Mouse (Mus musculus) liver, postnatal 0 days (tissue): ENCODE results near the gene Nucb2. TPM values are rescaled to one million over a fixed set of nuclear protein-coding genes. Genes with fewer than 3 reads are reported as not detected.

ENCODE experiments used
- ATAC-seq: fragments of 200-750 bp; cut with Nextera tagmentation; 2 replicates; pipeline ENCODE4 v1.8.0; 2017; ENCODE audit warnings: mild to moderate bottlenecking, moderate library complexity
- DNase-seq: peaks from one replicate; pipeline ENCODE4 v3.0.0-alpha.2; 2016
- H3K27ac ChIP-seq: fragments of 300-500 bp; sonication (generic); 2 replicates; pipeline ENCODE4 v1.5.1; 2014; ENCODE audit warnings: antibody characterized with exemption, moderate library complexity, mild to moderate bottlenecking, low read depth
- H3K27me3 ChIP-seq: fragments of 300-500 bp; sonication (generic); 2 replicates; pipeline ENCODE4 v1.6.1; 2014; ENCODE audit warnings: low read length, control low read depth, mixed read lengths; ENCODE audit not compliant: insufficient read depth
- H3K36me3 ChIP-seq: fragments of 300-500 bp; sonication (generic); replicated peaks from 2 replicates; pipeline ENCODE4 v1.6.1; 2014; ENCODE audit warnings: mild to moderate bottlenecking, control low read depth, low read length, moderate library complexity, mixed read lengths; ENCODE audit not compliant: insufficient read depth
- H3K4me1 ChIP-seq: fragments of 300-500 bp; sonication (generic); 2 replicates; pipeline ENCODE4 v1.6.1; 2014; ENCODE audit warnings: antibody characterized with exemption, mild to moderate bottlenecking, control low read depth; ENCODE audit not compliant: insufficient read depth
- H3K4me2 ChIP-seq: fragments of 300-500 bp; sonication (generic); 2 replicates; pipeline ENCODE4 v1.6.1; 2014; ENCODE audit warnings: low read depth, mild to moderate bottlenecking, low read length, moderate library complexity, mixed read lengths
- H3K4me3 ChIP-seq: fragments of 300-500 bp; sonication (generic); 2 replicates; pipeline ENCODE4 v1.5.1; 2014; ENCODE audit warnings: low read depth, low read length
- H3K9ac ChIP-seq: fragments of 300-500 bp; sonication (generic); replicated peaks from 2 replicates; pipeline ENCODE4 v1.6.1; 2014; ENCODE audit warnings: mild to moderate bottlenecking, moderate library complexity
- H3K9me3 ChIP-seq: fragments of 300-500 bp; sonication (generic); 2 replicates; pipeline ENCODE4 v1.6.1; 2016; ENCODE audit warnings: mild to moderate bottlenecking, control low read depth, low read length, mixed read lengths
- CTCF ChIP-seq: sonication (generic); IDR thresholded peaks from 2 replicates; pipeline ENCODE4 v1.5.1; 2016; ENCODE audit warnings: antibody characterized with exemption, low read depth
- EP300 ChIP-seq: IDR thresholded peaks from 2 replicates; pipeline ENCODE4 v1.6.1; 2016; ENCODE audit warnings: antibody characterized with exemption, low read depth, mild to moderate bottlenecking
- WGBS: fragments of 180-500 bp; shearing (Covaris S2); extraction: QIAGEN DNeasy Blood & Tissue Kit; methylation state at CpG from one replicate; pipeline ENCODE4 v1.1.7; 2014; ENCODE audit not compliant: insufficient replicate concordance; 5-methylcytosine and 5-hydroxymethylcytosine counted together
- polyA plus RNA-seq: library from polyadenylated mRNA; unstranded; fragments of >200 nt; fragmentation: Nextera tagmentation; extraction: Ambion mirVana; gene quantifications from 2 replicates; pipeline ENCODE4 v1.2.1, GENCODE M21; 2015

Gene Nucb2
- polyA plus RNA-seq, 1 experiment from 2014 or later = 4.9 TPM

- peak overlapping the region; percentile 72 for H3K27ac ChIP-seq
- DNase-seq = no peak
- 54% methylated on average over 7 of the region's 7 CpGs for WGBS
- no peak overlapping the region for H3K4me2 ChIP-seq
- no peak overlapping the region for H3K4me3 ChIP-seq
- TF ChIP-seq EP300 (no peak), CTCF (no peak)
- H3K9me3 ChIP-seq = peaks cover 3% of the 10 kb centered on the region; the same call in 1 of the 2 replicates
- no peak for ATAC-seq
- H3K36me3 ChIP-seq = no peaks in the 10 kb centered on the region
- no peaks in the 10 kb centered on the region for H3K4me1 ChIP-seq
- no peak overlapping the region for H3K9ac ChIP-seq
- no peaks in the 10 kb centered on the region for H3K27me3 ChIP-seq
Measured at GRCm38 (mm10) chr7:116493267-116494003, 10.7 kb upstream of the Nucb2 start.

- H3K36me3 ChIP-seq = no peaks in the 10 kb centered on the region
- TF ChIP-seq EP300 = no peak
- no peak for TF ChIP-seq CTCF
- ATAC-seq (peak; percentile 77), DNase-seq (no peak)
- no peak overlapping the region for H3K9ac ChIP-seq
- no peak overlapping the region for H3K4me2 ChIP-seq
- H3K4me1 ChIP-seq = no peaks in the 10 kb centered on the region
- no peaks in the 10 kb centered on the region for H3K27me3 ChIP-seq
- H3K9me3 ChIP-seq = peaks cover 3% of the 10 kb centered on the region; the same call in 1 of the 2 replicates
- 30% methylated on average over 5 of the region's 5 CpGs for WGBS
- peak overlapping the region; percentile 72 for H3K27ac ChIP-seq
- no peak overlapping the region for H3K4me3 ChIP-seq
Measured at GRCm38 (mm10) chr7:116494618-116495017, 9.6 kb upstream of the Nucb2 start.

GRCm38 (mm10) chr7:116496760-116497159, 7.4 kb upstream of the Nucb2 start:
- Histone ChIP-seq H3K4me2 (no peak overlapping the region), H3K9me3 (peaks cover 3% of the 10 kb centered on the region; the same call in 1 of the 2 replicates), H3K27ac (no peak overlapping the region), H3K36me3 (no peaks in the 10 kb centered on the region), H3K4me3 (no peak overlapping the region), H3K4me1 (no peaks in the 10 kb centered on the region), H3K27me3 (no peaks in the 10 kb centered on the region), H3K9ac (no peak overlapping the region)
- TF ChIP-seq CTCF (no peak), EP300 (no peak)
- WGBS = 72% methylated on average over 4 of the region's 4 CpGs
- ATAC-seq = no peak
- no peak for DNase-seq

- H3K27ac ChIP-seq = 0 out of 2 replicates have a peak overlapping the region, but pooled peaks have one; percentile 19
- peak overlapping the region; percentile 64 for H3K9ac ChIP-seq
- H3K4me3 ChIP-seq = peak overlapping the region; percentile 59
- DNase-seq = no peak
- WGBS = 7% methylated on average over 6 of the region's 6 CpGs
- no peaks in the 10 kb centered on the region for H3K9me3 ChIP-seq
- TF ChIP-seq CTCF (no peak), EP300 (no peak)
- no peaks in the 10 kb centered on the region for H3K27me3 ChIP-seq
- ATAC-seq = no peak; the same call in 1 of the 2 replicates
- no peaks in the 10 kb centered on the region for H3K36me3 ChIP-seq
- H3K4me2 ChIP-seq = peak overlapping the region; percentile 85
- H3K4me1 ChIP-seq = peaks cover 13% of the 10 kb centered on the region
Measured at GRCm38 (mm10) chr7:116504818-116505170, 625 bp downstream of the Nucb2 start.

GRCm38 (mm10) chr7:116514030-116514429, 9.9 kb downstream of the Nucb2 start:
- no peak overlapping the region for H3K27ac ChIP-seq
- no peaks in the 10 kb centered on the region for H3K36me3 ChIP-seq
- ATAC-seq = no peak
- H3K4me3 ChIP-seq = no peak overlapping the region
- 75% methylated on average over 5 of the region's 5 CpGs for WGBS
- no peaks in the 10 kb centered on the region for H3K4me1 ChIP-seq
- no peaks in the 10 kb centered on the region for H3K27me3 ChIP-seq
- no peaks in the 10 kb centered on the region for H3K9me3 ChIP-seq
- no peak overlapping the region for H3K4me2 ChIP-seq
- TF ChIP-seq CTCF (peak; percentile 61), EP300 (no peak)
- no peak overlapping the region for H3K9ac ChIP-seq
- peak; percentile 25 for DNase-seq

- Histone ChIP-seq H3K4me2 (no peak overlapping the region), H3K9me3 (no peaks in the 10 kb centered on the region), H3K4me1 (no peaks in the 10 kb centered on the region), H3K9ac (no peak overlapping the region), H3K36me3 (no peaks in the 10 kb centered on the region), H3K27me3 (no peaks in the 10 kb centered on the region), H3K4me3 (no peak overlapping the region), H3K27ac (no peak overlapping the region)
- ATAC-seq (no peak), DNase-seq (no peak)
- TF ChIP-seq CTCF (no peak), EP300 (no peak)
- WGBS = 81% methylated on average over 9 of the region's 9 CpGs
Measured at GRCm38 (mm10) chr7:116514546-116514945, 10.4 kb downstream of the Nucb2 start.
